Mouse (Mus musculus) kidney, embryonic 14.5 days (tissue): ENCODE measurements around the gene Ptprg. TPM values are rescaled to one million over a fixed set of nuclear protein-coding genes. Genes with fewer than 3 reads are reported as not detected.

Experiments
- ATAC-seq: fragments of 200-750 bp; cut with Nextera tagmentation; 2 replicates; pipeline ENCODE4 v1.8.0; 2017; ENCODE audit warnings: moderate number of reproducible peaks, mild to moderate bottlenecking, moderate TSS enrichment, moderate library complexity; ENCODE audit not compliant: low FRiP score, low TSS enrichment
- H3K27ac ChIP-seq: fragments of 300-500 bp; sonication (generic); 2 replicates; pipeline ENCODE4 v1.5.1; 2014; ENCODE audit warnings: low read depth, mild to moderate bottlenecking, low read length, moderate library complexity, mixed read lengths
- H3K27me3 ChIP-seq: fragments of 300-500 bp; sonication (generic); 2 replicates; pipeline ENCODE4 v1.6.1; 2014; ENCODE audit warnings: mild to moderate bottlenecking, low read length; ENCODE audit not compliant: control insufficient read depth, insufficient read depth
- H3K36me3 ChIP-seq: fragments of 300-500 bp; sonication (generic); 2 replicates; pipeline ENCODE4 v1.6.1; 2014; ENCODE audit warnings: low read length, mixed read lengths; ENCODE audit not compliant: control insufficient read depth, insufficient read depth
- H3K4me1 ChIP-seq: fragments of 300-500 bp; sonication (generic); 2 replicates; pipeline ENCODE4 v1.6.1; 2014; ENCODE audit warnings: low read length, mixed read lengths; ENCODE audit not compliant: control insufficient read depth, insufficient read depth
- H3K4me2 ChIP-seq: fragments of 300-500 bp; sonication (generic); replicated peaks from 2 replicates; pipeline ENCODE4 v1.6.1; 2014; ENCODE audit warnings: low read depth, mild to moderate bottlenecking, low read length
- H3K4me3 ChIP-seq: fragments of 300-500 bp; sonication (generic); 2 replicates; pipeline ENCODE4 v1.5.1; 2014; ENCODE audit warnings: mild to moderate bottlenecking, low read length
- H3K9ac ChIP-seq: fragments of 300-500 bp; sonication (generic); 2 replicates; pipeline ENCODE4 v1.6.1; 2014; ENCODE audit warnings: low read depth, mild to moderate bottlenecking, low read length, moderate library complexity
- H3K9me3 ChIP-seq: fragments of 300-500 bp; sonication (generic); 2 replicates; pipeline ENCODE4 v1.6.1; 2016; ENCODE audit warnings: low read length; ENCODE audit not compliant: control insufficient read depth
- WGBS: fragments of 180-500 bp; shearing (Covaris S2); extraction: QIAGEN DNeasy Blood & Tissue Kit; methylation state at CpG from one replicate; pipeline ENCODE4 v1.1.7; 2014; 5-methylcytosine and 5-hydroxymethylcytosine counted together
- polyA plus RNA-seq: library from polyadenylated mRNA; unstranded; fragments of >200 nt; fragmentation: Nextera tagmentation; extraction: Ambion mirVana; gene quantifications from 2 replicates; pipeline ENCODE4 v1.2.1, GENCODE M21; 2014

The Ptprg gene
- polyA plus RNA-seq, 1 experiment from 2014 or later, result 44.3 TPM

- Histone ChIP-seq H3K36me3 (no peaks in the 10 kb centered on the region), H3K4me1 (peaks cover 13% of the 10 kb centered on the region), H3K27me3 (no peaks in the 10 kb centered on the region), H3K9ac (peak overlapping the region; percentile 94), H3K27ac (peak overlapping the region; percentile 98), H3K4me2 (peak overlapping the region; percentile 96), H3K9me3 (no peaks in the 10 kb centered on the region), H3K4me3 (peak overlapping the region; percentile 87)
- WGBS, result 1% methylated on average over 33 of the region's 33 CpGs
- peak; percentile 7 for ATAC-seq
Measured at GRCm38 (mm10) chr14:11552521-11553272, 635 bp upstream of the Ptprg start.

GRCm38 (mm10) chr14:11553679-11554305 lies 460 bp downstream of the Ptprg start:
- Histone ChIP-seq H3K9me3 (no peaks in the 10 kb centered on the region), H3K27me3 (no peaks in the 10 kb centered on the region), H3K4me1 (peaks cover 13% of the 10 kb centered on the region), H3K9ac (peak overlapping the region; percentile 94), H3K4me2 (peak overlapping the region; percentile 96), H3K4me3 (peak overlapping the region; percentile 87), H3K27ac (peak overlapping the region; percentile 98), H3K36me3 (no peaks in the 10 kb centered on the region)
- 0 out of 2 replicates have a peak, but pooled peaks have one; percentile 1 for ATAC-seq
- under 1% methylated on average over 57 of the region's 57 CpGs for WGBS

- H3K4me2 ChIP-seq, result peak overlapping the region; percentile 96
- no peaks in the 10 kb centered on the region for H3K27me3 ChIP-seq
- ATAC-seq, result peak; percentile 58
- under 1% methylated on average over 46 of the region's 46 CpGs for WGBS
- H3K9me3 ChIP-seq, result no peaks in the 10 kb centered on the region
- H3K36me3 ChIP-seq, result no peaks in the 10 kb centered on the region
- H3K27ac ChIP-seq, result peak overlapping the region; percentile 98
- peak overlapping the region; percentile 94 for H3K9ac ChIP-seq
- peak overlapping the region; percentile 87 for H3K4me3 ChIP-seq
- H3K4me1 ChIP-seq, result peaks cover 13% of the 10 kb centered on the region
Measured at GRCm38 (mm10) chr14:11554306-11555041, 1.1 kb downstream of the Ptprg start.

- ATAC-seq, result no peak
- H3K4me1 ChIP-seq, result peaks cover 17% of the 10 kb centered on the region
- peak overlapping the region; percentile 87 for H3K4me3 ChIP-seq
- peak overlapping the region; percentile 98; the same call in 1 of the 2 replicates for H3K27ac ChIP-seq
- H3K36me3 ChIP-seq, result no peaks in the 10 kb centered on the region
- no peaks in the 10 kb centered on the region for H3K27me3 ChIP-seq
- WGBS, result under 1% methylated on average over 17 of the region's 17 CpGs
- H3K9me3 ChIP-seq, result no peaks in the 10 kb centered on the region
- H3K9ac ChIP-seq, result peak overlapping the region; percentile 94
- peak overlapping the region; percentile 96 for H3K4me2 ChIP-seq
Measured at GRCm38 (mm10) chr14:11555061-11555501, 1.7 kb downstream of the Ptprg start.

GRCm38 (mm10) chr14:11555521-11556355 lies 2.4 kb downstream of the Ptprg start:
- H3K9ac ChIP-seq, result peak overlapping the region; percentile 94
- 0 out of 2 replicates have a peak, but pooled peaks have one; percentile 0 for ATAC-seq
- H3K4me2 ChIP-seq, result peak overlapping the region; percentile 96
- H3K4me1 ChIP-seq, result peaks cover 24% of the 10 kb centered on the region
- under 1% methylated on average over 35 of the region's 35 CpGs for WGBS
- H3K27ac ChIP-seq, result peak overlapping the region; percentile 98; the same call in 1 of the 2 replicates
- H3K36me3 ChIP-seq, result no peaks in the 10 kb centered on the region
- H3K4me3 ChIP-seq, result peak overlapping the region; percentile 87
- no peaks in the 10 kb centered on the region for H3K9me3 ChIP-seq
- no peaks in the 10 kb centered on the region for H3K27me3 ChIP-seq

- Histone ChIP-seq H3K4me1 (peaks cover 30% of the 10 kb centered on the region), H3K36me3 (no peaks in the 10 kb centered on the region), H3K27ac (no peak overlapping the region; the same call in 1 of the 2 replicates), H3K4me2 (peak overlapping the region; percentile 96), H3K27me3 (no peaks in the 10 kb centered on the region), H3K4me3 (peak overlapping the region; percentile 87), H3K9ac (peak overlapping the region; percentile 94; the same call in 1 of the 2 replicates), H3K9me3 (no peaks in the 10 kb centered on the region)
- 3% methylated on average over 26 of the region's 26 CpGs for WGBS
- ATAC-seq, result peak; percentile 10; the same call in 1 of the 2 replicates
Measured at GRCm38 (mm10) chr14:11556356-11557130, 3.2 kb downstream of the Ptprg start.

GRCm38 (mm10) chr14:11558496-11558895 lies 5.2 kb downstream of the Ptprg start:
- Histone ChIP-seq H3K9me3 (0 out of 2 replicates have a peak, but pooled peaks cover 2% of the 10 kb centered on the region), H3K4me1 (peaks cover 30% of the 10 kb centered on the region), H3K4me3 (no peak overlapping the region), H3K9ac (no peak overlapping the region), H3K27me3 (no peaks in the 10 kb centered on the region), H3K4me2 (no peak overlapping the region), H3K27ac (no peak overlapping the region), H3K36me3 (no peaks in the 10 kb centered on the region)
- no peak for ATAC-seq
